Mouse (Mus musculus): ENCODE measurements at regions not wholly inside any gene's neighbourhood (a gene's known extent, or its start where the extent isn't known, plus 50 kb on each side); places are given as distances from the start of the nearest gene placed in this dataset.

- no peak for DNase-seq
Measured at GRCm38 (mm10) chr3:148424089-148424488, 566.3 kb downstream of the Adgrl2 start.

- no peak for DNase-seq
Measured at GRCm38 (mm10) chr3:148423383-148423782, 567.0 kb downstream of the Adgrl2 start.

- DNase-seq, result no peak
Measured at GRCm38 (mm10) chr3:148422720-148423119, 567.6 kb downstream of the Adgrl2 start.

GRCm38 (mm10) chr3:148422205-148422604 is 568.1 kb downstream of the Adgrl2 start:
- DNase-seq, result no peak

GRCm38 (mm10) chr3:148420303-148420702 is 570.1 kb downstream of the Adgrl2 start:
- DNase-seq, result no peak

GRCm38 (mm10) chr3:148419462-148420074 is 570.8 kb downstream of the Adgrl2 start:
- DNase-seq, result no peak

- DNase-seq, result no peak
Measured at GRCm38 (mm10) chr3:148418067-148418466, 572.3 kb downstream of the Adgrl2 start.

GRCm38 (mm10) chr3:148415443-148415842 is 574.9 kb downstream of the Adgrl2 start:
- DNase-seq, result no peak

- DNase-seq, result no peak
Measured at GRCm38 (mm10) chr3:148413027-148413426, 577.3 kb downstream of the Adgrl2 start.

- DNase-seq, result no peak
Measured at GRCm38 (mm10) chr3:148412191-148412590, 578.2 kb downstream of the Adgrl2 start.

GRCm38 (mm10) chr3:148398349-148398748 is 592.0 kb downstream of the Adgrl2 start:
- DNase-seq, result no peak

- DNase-seq, result no peak
Measured at GRCm38 (mm10) chr3:148387550-148387949, 602.8 kb downstream of the Adgrl2 start.

- peak; percentile 15 for DNase-seq
Measured at GRCm38 (mm10) chr3:148385712-148386111, 604.6 kb downstream of the Adgrl2 start.

- no peak for DNase-seq
Measured at GRCm38 (mm10) chr3:148381057-148381456, 609.3 kb downstream of the Adgrl2 start.

- DNase-seq, result no peak
Measured at GRCm38 (mm10) chr3:148363331-148363730, 627.0 kb downstream of the Adgrl2 start.

GRCm38 (mm10) chr3:148362453-148362864 is 627.9 kb downstream of the Adgrl2 start:
- peak; percentile 70 for DNase-seq

- DNase-seq, result peak; percentile 85
Measured at GRCm38 (mm10) chr3:148343633-148344361, 646.6 kb downstream of the Adgrl2 start.

GRCm38 (mm10) chr3:148343256-148343632 is 647.1 kb downstream of the Adgrl2 start:
- DNase-seq, result peak; percentile 9

- no peak for DNase-seq
Measured at GRCm38 (mm10) chr3:148339258-148339657, 651.1 kb downstream of the Adgrl2 start.

GRCm38 (mm10) chr3:148336640-148337039 is 653.7 kb downstream of the Adgrl2 start:
- no peak for DNase-seq

GRCm38 (mm10) chr3:148336091-148336511 is 654.3 kb downstream of the Adgrl2 start:
- peak; percentile 24 for DNase-seq

GRCm38 (mm10) chr3:148335654-148336053 is 654.7 kb downstream of the Adgrl2 start:
- peak; percentile 19 for DNase-seq

- no peak for DNase-seq
Measured at GRCm38 (mm10) chr3:148324911-148325621, 665.3 kb downstream of the Adgrl2 start.

GRCm38 (mm10) chr3:148321894-148322293 is 668.5 kb downstream of the Adgrl2 start:
- DNase-seq, result no peak
